Mouse (Mus musculus) liver, embryonic 14 days (tissue): ENCODE results near the gene Gm428. TPM values are rescaled to one million over a fixed set of nuclear protein-coding genes. Genes with fewer than 3 reads are reported as not detected.

Source experiments
- polyA plus RNA-seq: library from polyadenylated mRNA; depleted of rRNA; stranded (reverse); fragments of >200 nt; gene quantifications from 2 replicates; pipeline ENCODE4 v1.2.3, GENCODE M21; 2012; rRNA removed

Gm428 gene
- polyA plus RNA-seq = not detected in 2 replicates

DNA sequence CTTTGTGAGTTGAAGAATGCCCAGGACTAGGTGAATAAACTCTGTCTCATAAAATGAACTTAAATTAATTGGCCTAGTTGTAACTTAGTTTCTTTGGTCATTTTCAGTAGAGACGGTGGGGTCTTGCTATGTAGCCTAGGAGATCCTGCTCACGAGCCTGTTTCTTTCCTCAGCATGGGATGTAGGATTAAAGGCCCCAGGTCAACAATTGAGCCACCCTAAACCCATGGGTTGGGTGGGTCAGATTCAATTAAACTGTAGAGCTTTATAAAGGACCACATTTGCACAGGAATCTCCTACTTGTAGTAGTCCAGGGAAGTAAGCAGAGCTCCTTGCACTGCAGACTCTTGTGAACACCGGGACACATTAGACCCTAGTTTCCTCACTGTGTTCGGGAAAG, at the start of gene Gm428:
TSS of gene Gm428 (plus strand) at position 301 of the 400 bp plus-strand sequence.

GRCm38 (mm10) chr4:73637821-73638220, 45.5 kb upstream of the Gm428 start, which contains the start of gene Gm11236:
Gm11236 (plus strand) TSS chr4:73638121.

GRCm38 (mm10) chr4:73668054-73668453, 15.3 kb upstream of the Gm428 start, which contains the start of gene Gm11239:
Gm11239 (plus strand) TSS chr4:73668354.

Other genes with a start within 250 kb of the Gm428 start
- not detected in 2 replicates for gene Gm11238, start 75.6 kb upstream of the Gm428 start, polyA plus RNA-seq
- not detected in 2 replicates for gene Gm11237, start 60.5 kb upstream of the Gm428 start, polyA plus RNA-seq
- not detected in 2 replicates for gene Gm11236, start 45.4 kb upstream of the Gm428 start, polyA plus RNA-seq
- not detected in 2 replicates for gene Gm11239, start 15.2 kb upstream of the Gm428 start, polyA plus RNA-seq
- under 0.01 and 0.01 TPM in 2 replicates for gene Rasef, start 107.5 kb downstream of the Gm428 start, polyA plus RNA-seq
- not detected in 2 replicates for gene Gm11758, start 192.8 kb downstream of the Gm428 start, polyA plus RNA-seq
- not detected in 2 replicates for gene Gm11757, start 207.6 kb downstream of the Gm428 start, polyA plus RNA-seq
- gene Gm13871, start 222.4 kb downstream of the Gm428 start, polyA plus RNA-seq = not detected in 2 replicates
- gene Gm11756, start 237.2 kb downstream of the Gm428 start, polyA plus RNA-seq = not detected in 2 replicates